Mouse (Mus musculus): Measurements from ENCODE around the gene Fgd2.

DNA sequence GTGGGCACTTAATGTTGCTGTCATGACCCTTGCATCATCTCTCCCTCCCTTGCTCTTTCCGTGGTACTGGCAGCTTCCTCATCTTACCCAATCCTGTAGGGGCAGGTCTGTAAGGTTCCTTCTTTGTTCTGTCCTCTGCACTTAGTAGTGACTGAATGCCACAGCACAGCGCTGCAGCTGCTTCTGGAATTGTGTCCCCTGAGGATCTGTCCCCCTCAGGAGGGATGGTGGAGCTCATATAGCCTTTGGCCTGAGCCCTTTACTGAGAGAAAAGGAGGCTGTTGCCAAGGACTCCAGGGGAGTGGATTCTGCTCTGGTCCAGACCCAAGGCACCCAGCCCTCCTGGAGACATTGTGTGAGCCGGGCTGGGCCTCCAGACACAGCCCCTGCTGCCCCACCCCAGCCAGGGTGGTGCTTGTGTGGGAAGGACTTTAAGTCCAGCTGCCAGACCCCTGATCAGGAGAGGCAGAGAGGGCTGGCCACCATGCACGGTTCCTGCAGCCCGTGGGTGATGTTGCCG is 41.9 kb upstream of the Fgd2 start:
- TF ChIP-seq CTCF (IDR thresholded peaks at IDR 0.05; ENCODE audit: low read depth, low read length): no peak
- no peak for TF ChIP-seq POLR2A (IDR thresholded peaks at IDR 0.05; ENCODE audit: extremely low read depth, insufficient read depth, low read length)

Measured in liver, adult 2 months (tissue).